Mouse (Mus musculus) embryonic facial prominence, embryonic 11.5 days (tissue): ENCODE data around the gene Srebf1. TPM values are rescaled to one million over a fixed set of nuclear protein-coding genes. Genes with fewer than 3 reads are reported as not detected.

ENCODE experiments used
- ATAC-seq: fragments of 200-750 bp; cut with Nextera tagmentation; replicated peaks from 2 replicates; pipeline ENCODE4 v1.8.0; 2017; ENCODE audit warnings: low read depth; ENCODE audit not compliant: insufficient number of reproducible peaks, low FRiP score, low TSS enrichment
- DNase-seq: peaks from one replicate; pipeline ENCODE4 v3.0.0-alpha.2; 2015; ENCODE audit warnings: low spot score
- H3K27ac ChIP-seq: fragments of 300-500 bp; sonication (generic); replicated peaks from 2 replicates; pipeline ENCODE4 v1.5.1; 2014; ENCODE audit warnings: mild to moderate bottlenecking, low read depth, low read length, control low read depth
- H3K27me3 ChIP-seq: fragments of 300-500 bp; sonication (generic); 2 replicates; pipeline ENCODE4 v1.6.1; 2014; ENCODE audit warnings: mild to moderate bottlenecking, low read length, moderate library complexity, mixed read lengths; ENCODE audit not compliant: control insufficient read depth, insufficient read depth
- H3K36me3 ChIP-seq: fragments of 300-500 bp; sonication (generic); replicated peaks from 2 replicates; pipeline ENCODE4 v1.6.1; 2014; ENCODE audit warnings: low read depth, mild to moderate bottlenecking, low read length, moderate library complexity, mixed read lengths; ENCODE audit not compliant: control insufficient read depth, insufficient read depth
- H3K4me1 ChIP-seq: fragments of 300-500 bp; sonication (generic); 2 replicates; pipeline ENCODE4 v1.6.1; 2014; ENCODE audit warnings: low read length, mixed read lengths; ENCODE audit not compliant: control insufficient read depth, insufficient read depth
- H3K4me2 ChIP-seq: fragments of 300-500 bp; sonication (generic); 2 replicates; pipeline ENCODE4 v1.6.1; 2014; ENCODE audit warnings: low read depth, mild to moderate bottlenecking, control low read depth, low read length, moderate library complexity
- H3K4me3 ChIP-seq: fragments of 300-500 bp; sonication (generic); 2 replicates; pipeline ENCODE4 v1.5.1; 2014; ENCODE audit warnings: low read depth, low read length, control low read depth
- H3K9ac ChIP-seq: fragments of 300-500 bp; sonication (generic); replicated peaks from 2 replicates; pipeline ENCODE4 v1.6.1; 2014; ENCODE audit warnings: mild to moderate bottlenecking, control low read depth, low read length
- H3K9me3 ChIP-seq: fragments of 300-500 bp; sonication (generic); replicated peaks from 2 replicates; pipeline ENCODE4 v1.6.1; 2016; ENCODE audit warnings: mild to moderate bottlenecking, low read length, inconsistent platforms, mixed read lengths; ENCODE audit not compliant: control insufficient read depth
- WGBS: fragments of 180-500 bp; shearing (Covaris S2); extraction: QIAGEN DNeasy Blood & Tissue Kit; methylation state at CpG from one replicate; pipeline ENCODE4 v1.1.7; 2014; 5-methylcytosine and 5-hydroxymethylcytosine counted together
- microRNA-seq: library from miRNA; unstranded; fragments of <30 nt; microRNA quantifications from one replicate; pipeline ENCODE4, GENCODE M21; 2016; ENCODE audit warnings: borderline number of aligned reads
- polyA plus RNA-seq: library from polyadenylated mRNA; unstranded; fragments of >200 nt; fragmentation: Nextera tagmentation; extraction: Ambion mirVana; gene quantifications from 2 replicates; pipeline ENCODE4 v1.2.1, GENCODE M21; 2014

Gene Srebf1
- polyA plus RNA-seq, 1 experiment from 2014 or later = 45.1 TPM

DNA sequence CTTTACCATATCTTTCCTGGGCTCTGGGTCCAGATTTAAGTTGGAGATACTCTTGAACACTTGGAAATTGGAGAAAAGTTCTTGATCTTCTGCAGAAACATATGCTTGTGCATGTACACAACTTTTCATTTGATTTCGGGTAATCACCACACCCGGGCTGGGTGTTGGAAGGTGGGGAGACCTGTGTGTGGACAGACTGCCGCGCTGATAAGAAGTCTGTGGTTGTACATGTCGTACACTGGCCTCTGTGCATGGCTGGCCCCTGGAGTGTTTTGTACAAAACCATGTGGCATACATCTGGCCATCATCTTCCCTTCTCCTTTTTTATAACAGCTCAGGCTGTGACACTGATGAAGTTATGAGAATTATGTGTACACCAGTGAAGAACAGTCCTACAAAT is 62.4 kb downstream of the Srebf1 start:
- DNase-seq = no peak
- Histone ChIP-seq H3K4me1 (peaks cover 4% of the 10 kb centered on the region; the same call in 1 of the 2 replicates), H3K9me3 (no peaks in the 10 kb centered on the region), H3K4me2 (no peak overlapping the region), H3K36me3 (no peaks in the 10 kb centered on the region), H3K9ac (no peak overlapping the region), H3K27me3 (no peaks in the 10 kb centered on the region), H3K4me3 (no peak overlapping the region), H3K27ac (no peak overlapping the region)
- no peak for ATAC-seq
- WGBS = 97% methylated on average over 5 of the region's 5 CpGs

- H3K9ac ChIP-seq = no peak overlapping the region
- DNase-seq = no peak
- no peak overlapping the region for H3K27ac ChIP-seq
- no peak overlapping the region for H3K4me3 ChIP-seq
- no peaks in the 10 kb centered on the region for H3K27me3 ChIP-seq
- H3K4me1 ChIP-seq = 0 out of 2 replicates have a peak, but pooled peaks cover 4% of the 10 kb centered on the region
- no peaks in the 10 kb centered on the region for H3K36me3 ChIP-seq
- WGBS = 78% methylated on average over 4 of the region's 4 CpGs
- no peak overlapping the region for H3K4me2 ChIP-seq
- no peak for ATAC-seq
- H3K9me3 ChIP-seq = no peaks in the 10 kb centered on the region
Measured at GRCm38 (mm10) chr11:60158271-60158670, 64.1 kb downstream of the Srebf1 start.

GRCm38 (mm10) chr11:60155690-60156089 is 66.7 kb downstream of the Srebf1 start:
- Histone ChIP-seq H3K9me3 (no peaks in the 10 kb centered on the region), H3K27ac (no peak overlapping the region), H3K4me2 (no peak overlapping the region), H3K4me1 (0 out of 2 replicates have a peak, but pooled peaks cover 2% of the 10 kb centered on the region), H3K27me3 (no peaks in the 10 kb centered on the region), H3K4me3 (no peak overlapping the region), H3K9ac (no peak overlapping the region), H3K36me3 (no peaks in the 10 kb centered on the region)
- no peak for DNase-seq
- no peak for ATAC-seq
- 83% methylated on average over 5 of the region's 5 CpGs for WGBS

DNA sequence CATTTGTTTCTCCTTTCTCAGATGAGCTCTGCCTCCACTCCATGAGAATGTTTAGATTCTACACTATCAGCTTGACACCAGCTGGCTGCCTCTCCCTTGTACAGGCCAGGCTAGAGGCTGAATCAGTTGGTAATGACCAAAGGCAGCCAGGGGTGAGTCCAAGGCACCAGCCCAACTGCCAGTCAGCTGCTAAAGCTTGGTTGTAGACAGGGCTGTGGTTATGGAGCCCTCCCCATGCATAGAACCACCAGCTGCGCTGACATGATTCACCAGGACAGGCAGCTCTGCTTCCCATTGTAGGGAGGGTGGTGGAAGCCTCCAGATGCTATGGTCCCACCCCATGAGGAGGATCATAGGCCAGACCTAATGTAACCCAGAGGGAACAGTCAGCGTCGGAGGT is 68.4 kb downstream of the Srebf1 start:
- 0 out of 2 replicates have a peak, but pooled peaks have one; percentile 12 for ATAC-seq
- Histone ChIP-seq H3K9ac (no peak overlapping the region), H3K9me3 (no peaks in the 10 kb centered on the region), H3K4me1 (no peaks in the 10 kb centered on the region), H3K4me3 (no peak overlapping the region), H3K27me3 (no peaks in the 10 kb centered on the region), H3K4me2 (no peak overlapping the region), H3K36me3 (no peaks in the 10 kb centered on the region), H3K27ac (no peak overlapping the region)
- 87% methylated on average over 3 of the region's 3 CpGs for WGBS
- no peak for DNase-seq

DNA sequence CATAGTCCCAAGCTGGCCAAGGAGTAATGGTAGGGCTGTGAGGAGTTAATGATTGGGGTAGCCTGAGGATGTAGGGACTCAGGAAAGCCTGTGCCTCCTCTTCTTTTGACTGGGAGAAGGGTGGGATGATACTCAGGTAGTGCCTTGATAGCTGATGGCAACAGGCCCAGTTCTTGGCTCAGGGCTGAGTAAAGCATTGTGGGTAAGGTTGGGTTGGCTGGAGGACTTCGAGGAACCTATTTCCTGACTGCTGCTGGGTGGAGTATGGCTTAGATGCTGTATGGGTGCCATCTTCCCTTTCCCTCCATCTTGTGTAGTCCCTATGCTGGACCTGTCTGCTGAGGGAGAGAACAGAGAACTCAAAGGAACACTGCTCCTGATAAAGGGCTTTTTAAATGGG is 70.0 kb downstream of the Srebf1 start:
- no peaks in the 10 kb centered on the region for H3K9me3 ChIP-seq
- no peaks in the 10 kb centered on the region for H3K27me3 ChIP-seq
- H3K27ac ChIP-seq = no peak overlapping the region
- H3K4me1 ChIP-seq = no peaks in the 10 kb centered on the region
- no peak overlapping the region for H3K9ac ChIP-seq
- no peaks in the 10 kb centered on the region for H3K36me3 ChIP-seq
- no peak overlapping the region for H3K4me2 ChIP-seq
- no peak overlapping the region for H3K4me3 ChIP-seq
- 88% methylated on average over 1 of the region's 1 CpGs for WGBS
- 0 out of 2 replicates have a peak, but pooled peaks have one; percentile 4 for ATAC-seq
- no peak for DNase-seq

DNA sequence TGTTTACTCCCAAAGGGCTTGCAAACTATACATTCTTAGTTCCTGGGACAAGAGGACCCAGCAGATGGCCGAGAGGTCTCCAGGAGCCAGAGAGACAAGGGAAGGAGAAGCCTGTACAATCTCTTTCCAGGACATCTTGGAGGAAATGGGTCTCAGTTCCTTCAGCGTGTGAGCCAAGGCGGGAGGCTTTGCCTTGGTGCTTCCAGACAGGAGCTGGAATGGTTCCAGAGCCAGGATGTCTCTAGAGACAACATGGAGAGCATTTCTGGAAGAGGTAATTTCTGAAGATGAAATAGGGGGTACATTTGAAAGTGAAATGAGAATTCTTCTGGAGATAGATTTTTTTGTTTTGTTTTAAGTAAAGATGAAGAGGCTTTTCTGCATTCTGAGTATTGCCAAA is 71.7 kb downstream of the Srebf1 start:
- DNase-seq (no peak), ATAC-seq (no peak)
- Histone ChIP-seq H3K27me3 (no peaks in the 10 kb centered on the region), H3K9me3 (no peaks in the 10 kb centered on the region), H3K36me3 (no peaks in the 10 kb centered on the region), H3K9ac (no peak overlapping the region), H3K4me1 (no peaks in the 10 kb centered on the region), H3K4me2 (no peak overlapping the region), H3K4me3 (no peak overlapping the region), H3K27ac (no peak overlapping the region)
- 89% methylated on average over 3 of the region's 3 CpGs for WGBS

Small RNA genes lying within 50 kb of the gene (microRNA-seq; reads per million reads assigned to microRNA genes)
- not detected for gene Mir6921
- not detected for gene Mir6922

Other genes with a start within 250 kb of the Srebf1 start
- 6.1 and 7.3 TPM in 2 replicates for gene Pemt, start 176.1 kb downstream of the Srebf1 start, polyA plus RNA-seq
- 21.0 and 24.8 TPM in 2 replicates for gene Rai1, start 117.6 kb downstream of the Srebf1 start, polyA plus RNA-seq
- 9.0 and 11.5 TPM in 2 replicates for gene Tom1l2, start 130.3 kb upstream of the Srebf1 start, polyA plus RNA-seq
- gene Drc3, start 130.7 kb upstream of the Srebf1 start, polyA plus RNA-seq = 1.3 and 2.2 TPM in 2 replicates
- 26.5 and 27.3 TPM in 2 replicates for gene Gid4, start 194.6 kb upstream of the Srebf1 start, polyA plus RNA-seq
- 47.9 and 53.1 TPM in 2 replicates for gene Atpaf2, start 195.9 kb upstream of the Srebf1 start, polyA plus RNA-seq
- 124 and 136 TPM in 2 replicates for gene Drg2, start 232.0 kb upstream of the Srebf1 start, polyA plus RNA-seq
- gene Myo15, start 246.8 kb upstream of the Srebf1 start, polyA plus RNA-seq = 0.24 and 0.25 TPM in 2 replicates